Mouse (Mus musculus): ENCODE measurements around the gene Rbm41. TPM values are rescaled to one million over a fixed set of nuclear protein-coding genes. Genes with fewer than 3 reads are reported as not detected.

The Rbm41 gene
- polyA plus RNA-seq, 1 experiment from 2014 or later = 6.7 TPM

DNA sequence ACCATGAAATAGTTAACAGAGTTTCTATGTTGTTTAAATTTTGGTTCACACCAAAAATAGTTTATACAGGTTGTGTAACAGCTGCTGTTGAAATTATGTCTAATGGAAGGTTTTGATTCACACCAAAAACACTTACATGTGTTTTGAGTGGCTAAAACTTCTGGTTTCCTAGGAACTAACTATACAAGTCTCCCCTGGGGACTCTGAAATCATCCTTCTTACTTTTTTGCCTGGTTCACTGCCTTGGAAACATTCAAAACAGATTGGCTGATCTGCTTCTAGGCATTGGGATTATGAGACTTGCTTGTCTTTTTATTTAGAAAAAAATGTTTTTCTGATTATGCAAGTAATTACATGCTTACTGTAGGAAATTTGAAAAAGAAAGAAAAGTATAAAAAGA is 115.2 kb downstream of the Rbm41 start:
- Histone ChIP-seq H3K4me2 (no peak overlapping the region), H3K27me3 (ENCODE audit: insufficient read depth, low read length) (no peaks in the 10 kb centered on the region), H3K9me3 (ENCODE audit: low read depth, low read length) (no peaks in the 10 kb centered on the region), H3K36me3 (ENCODE audit: insufficient read depth) (no peaks in the 10 kb centered on the region), H3K4me1 (ENCODE audit: insufficient read depth) (no peaks in the 10 kb centered on the region), H3K27ac (ENCODE audit: low read depth) (no peak overlapping the region), H3K9ac (no peak overlapping the region), H3K4me3 (ENCODE audit: low read depth, low read length) (no peak overlapping the region)
- ATAC-seq (ENCODE audit: insufficient read depth) (no peak), DNase-seq (no peak)
- no peak for TF ChIP-seq CTCF (IDR thresholded peaks at IDR 0.05; ENCODE audit: low read depth)

DNA sequence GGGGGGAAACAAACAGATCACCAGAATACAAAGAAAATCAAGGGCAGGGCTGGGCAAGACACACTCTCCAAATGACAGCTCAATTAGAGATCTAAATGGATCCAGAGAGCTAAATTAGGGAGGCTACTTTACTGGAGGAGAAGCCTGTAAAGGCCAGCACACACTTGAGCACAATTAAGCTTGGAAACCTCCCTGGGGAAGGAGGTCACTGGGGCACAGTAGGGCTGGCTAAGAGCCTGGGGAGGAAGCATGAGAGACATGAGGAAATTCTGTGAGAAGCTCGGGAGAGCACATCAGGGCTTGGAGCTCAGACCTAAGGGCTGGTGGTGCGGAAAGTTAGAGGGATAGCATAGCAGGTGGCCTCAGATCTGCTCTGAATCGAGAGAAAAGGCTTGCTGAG is 120.5 kb downstream of the Rbm41 start:
- ATAC-seq (ENCODE audit: insufficient read depth) (no peak), DNase-seq (no peak)
- WGBS = 40% methylated on average over 3 of the region's 3 CpGs
- Histone ChIP-seq H3K9me3 (ENCODE audit: low read depth, low read length) (no peaks in the 10 kb centered on the region), H3K9ac (no peak overlapping the region), H3K27me3 (ENCODE audit: insufficient read depth, low read length) (no peaks in the 10 kb centered on the region), H3K36me3 (ENCODE audit: insufficient read depth) (no peaks in the 10 kb centered on the region), H3K4me1 (ENCODE audit: insufficient read depth) (no peaks in the 10 kb centered on the region), H3K27ac (ENCODE audit: low read depth) (no peak overlapping the region), H3K4me2 (no peak overlapping the region), H3K4me3 (ENCODE audit: low read depth, low read length) (no peak overlapping the region)
- no peak for TF ChIP-seq CTCF (IDR thresholded peaks at IDR 0.05; ENCODE audit: low read depth)

GRCm38 (mm10) chrX:139877105-139877504 is 121.3 kb downstream of the Rbm41 start:
- Histone ChIP-seq H3K9me3 (ENCODE audit: low read depth, low read length) (no peaks in the 10 kb centered on the region), H3K27ac (ENCODE audit: low read depth) (no peak overlapping the region), H3K4me1 (ENCODE audit: insufficient read depth) (no peaks in the 10 kb centered on the region), H3K27me3 (ENCODE audit: insufficient read depth, low read length) (no peaks in the 10 kb centered on the region), H3K36me3 (ENCODE audit: insufficient read depth) (no peaks in the 10 kb centered on the region), H3K4me3 (ENCODE audit: low read depth, low read length) (no peak overlapping the region), H3K9ac (no peak overlapping the region), H3K4me2 (no peak overlapping the region)
- no peak for ATAC-seq (ENCODE audit: insufficient read depth)
- 67% methylated on average over 7 of the region's 7 CpGs for WGBS
- no peak for DNase-seq
- no peak for TF ChIP-seq CTCF (IDR thresholded peaks at IDR 0.05; ENCODE audit: low read depth)

GRCm38 (mm10) chrX:139870938-139871791 is 127.2 kb downstream of the Rbm41 start, which contains the start of gene Morc4:
Morc4 (minus strand) TSS chrX:139871677.
- H3K27ac ChIP-seq (ENCODE audit: low read depth) = 0 out of 2 replicates have a peak within 1 kb of the TSS, but pooled peaks have one; percentile 42
- no peaks in the 10 kb centered on the region for H3K4me1 ChIP-seq (ENCODE audit: insufficient read depth)
- H3K4me3 ChIP-seq (ENCODE audit: low read depth, low read length) = peak within 1 kb of the TSS; percentile 51
- 16% methylated on average over 63 of the region's 87 CpGs for WGBS
- H3K9ac ChIP-seq = peak within 1 kb of the TSS; percentile 58
- H3K27me3 ChIP-seq (ENCODE audit: insufficient read depth, low read length) = no peaks in the 10 kb centered on the region
- no peaks in the 10 kb centered on the region for H3K9me3 ChIP-seq (ENCODE audit: low read depth, low read length)
- ATAC-seq (ENCODE audit: insufficient read depth) = peak; percentile 97
- TF ChIP-seq CTCF (IDR thresholded peaks at IDR 0.05; ENCODE audit: low read depth) = no peak
- no peaks in the 10 kb centered on the region for H3K36me3 ChIP-seq (ENCODE audit: insufficient read depth)
- H3K4me2 ChIP-seq = peak within 1 kb of the TSS; percentile 65
- peak; percentile 78 for DNase-seq

- Histone ChIP-seq H3K36me3 (ENCODE audit: insufficient read depth) (no peaks in the 10 kb centered on the region), H3K9me3 (ENCODE audit: low read depth, low read length) (no peaks in the 10 kb centered on the region), H3K4me3 (ENCODE audit: low read depth, low read length) (peak overlapping the region; percentile 51), H3K4me1 (ENCODE audit: insufficient read depth) (no peaks in the 10 kb centered on the region), H3K27ac (ENCODE audit: low read depth) (no peak overlapping the region), H3K4me2 (peak overlapping the region; percentile 65), H3K27me3 (ENCODE audit: insufficient read depth, low read length) (no peaks in the 10 kb centered on the region), H3K9ac (peak overlapping the region; percentile 58; the same call in 1 of the 2 replicates)
- 14% methylated on average over 15 of the region's 15 CpGs for WGBS
- ATAC-seq (ENCODE audit: insufficient read depth) (peak; percentile 45), DNase-seq (peak; percentile 58)
- TF ChIP-seq CTCF (IDR thresholded peaks at IDR 0.05; ENCODE audit: low read depth) = peak; percentile 33; the same call in 1 of the 2 replicates
These were observed 128.1 kb downstream of the Rbm41 start for GRCm38 (mm10) chrX:139870300-139870711.

DNA sequence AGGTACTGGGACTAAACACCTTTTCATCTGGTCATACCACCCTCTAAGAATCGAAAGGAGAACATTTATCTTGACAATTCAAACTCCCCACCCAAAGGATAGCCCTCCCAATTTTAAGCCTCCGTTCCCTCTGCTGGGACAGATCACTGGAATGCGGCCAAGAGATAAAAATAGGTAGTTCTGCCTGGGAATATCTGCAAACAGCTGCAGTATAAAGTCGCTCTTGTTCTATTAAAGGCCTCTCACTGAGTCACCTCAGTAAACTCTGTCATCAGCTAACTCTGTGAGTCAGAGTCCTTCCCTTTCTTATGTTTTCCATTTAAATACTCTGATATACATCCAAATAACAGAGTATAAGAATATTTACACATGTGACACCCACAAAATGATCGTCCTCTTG is 139.0 kb downstream of the Rbm41 start:
- DNase-seq (no peak), ATAC-seq (ENCODE audit: insufficient read depth) (no peak)
- Histone ChIP-seq H3K4me1 (ENCODE audit: insufficient read depth) (no peaks in the 10 kb centered on the region), H3K27ac (ENCODE audit: low read depth) (no peak overlapping the region), H3K4me2 (no peak overlapping the region), H3K27me3 (ENCODE audit: insufficient read depth, low read length) (no peaks in the 10 kb centered on the region), H3K4me3 (ENCODE audit: low read depth, low read length) (no peak overlapping the region), H3K9me3 (ENCODE audit: low read depth, low read length) (no peaks in the 10 kb centered on the region), H3K9ac (no peak overlapping the region), H3K36me3 (ENCODE audit: insufficient read depth) (no peaks in the 10 kb centered on the region)
- WGBS = 57% methylated on average over 5 of the region's 5 CpGs
- no peak for TF ChIP-seq CTCF (IDR thresholded peaks at IDR 0.05; ENCODE audit: low read depth)

DNA sequence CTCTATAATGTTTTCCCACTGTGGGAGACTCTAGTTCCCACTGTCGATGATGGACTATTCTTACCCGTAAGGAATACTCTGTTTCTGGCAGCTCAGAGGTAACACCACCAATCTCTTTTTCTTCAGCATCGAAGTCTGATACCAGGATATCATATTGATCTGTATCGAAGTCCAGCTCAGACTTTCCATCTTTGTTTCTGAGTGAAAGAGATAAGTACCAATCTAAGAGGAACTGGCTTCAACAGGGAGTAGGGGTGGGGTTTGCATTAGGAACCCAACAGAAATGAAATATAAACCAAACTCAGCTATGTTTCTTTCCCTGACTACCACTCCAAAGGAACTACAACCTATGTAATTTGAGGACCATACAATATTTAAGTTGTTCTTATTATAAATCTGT is 143.6 kb downstream of the Rbm41 start:
- H3K9me3 ChIP-seq (ENCODE audit: low read depth, low read length) = no peaks in the 10 kb centered on the region
- H3K36me3 ChIP-seq (ENCODE audit: insufficient read depth) = no peaks in the 10 kb centered on the region
- H3K4me3 ChIP-seq (ENCODE audit: low read depth, low read length) = no peak overlapping the region
- no peak overlapping the region for H3K4me2 ChIP-seq
- DNase-seq (no peak), ATAC-seq (ENCODE audit: insufficient read depth) (no peak)
- no peak overlapping the region for H3K9ac ChIP-seq
- no peak overlapping the region for H3K27ac ChIP-seq (ENCODE audit: low read depth)
- 89% methylated on average over 4 of the region's 4 CpGs for WGBS
- no peaks in the 10 kb centered on the region for H3K27me3 ChIP-seq (ENCODE audit: insufficient read depth, low read length)
- no peaks in the 10 kb centered on the region for H3K4me1 ChIP-seq (ENCODE audit: insufficient read depth)
- TF ChIP-seq CTCF (IDR thresholded peaks at IDR 0.05; ENCODE audit: low read depth) = no peak

Data from lung, embryonic 14.5 days (tissue).